Mouse (Mus musculus) layer of hippocampus, adult 11-12 months (tissue): ENCODE data around the gene Spaca4.

ENCODE experiments used
- DNase-seq: peaks from one replicate; pipeline ENCODE4 v3.0.0; 2022; ENCODE audit warnings: low spot score

The Spaca4 gene

DNA sequence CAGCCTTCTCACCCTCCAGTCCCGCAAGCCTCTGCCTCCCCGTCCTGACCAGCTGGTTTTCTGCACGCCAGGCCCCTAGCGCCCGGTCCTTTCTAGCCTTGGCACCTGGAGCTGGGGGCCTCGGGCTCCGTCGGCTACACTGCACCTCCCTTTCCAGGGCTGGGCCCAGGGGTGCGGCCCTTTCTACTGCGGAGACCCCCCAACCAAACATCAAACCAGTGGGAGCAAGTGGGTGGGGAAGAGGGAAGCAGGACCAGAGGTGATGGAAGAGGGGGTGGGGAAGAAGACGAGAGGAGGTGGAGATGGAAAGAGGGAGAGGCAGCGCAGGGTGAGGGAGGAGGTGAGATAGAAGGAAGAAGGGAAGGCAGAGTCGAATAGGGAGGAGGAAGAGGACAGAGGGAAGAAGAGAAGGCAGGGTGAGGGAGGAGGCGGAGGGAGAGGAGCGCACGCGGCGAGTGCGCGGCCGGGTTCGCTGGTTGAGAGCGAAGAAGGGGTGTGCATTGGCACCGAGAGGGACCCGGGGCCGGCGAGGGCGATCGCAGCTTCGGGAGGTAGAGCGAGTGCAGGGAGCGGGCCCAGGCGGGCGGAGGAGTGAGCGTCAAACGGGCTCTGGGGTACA is 26.0 kb downstream of the Spaca4 start, which contains the start of gene Car11:
TSS of gene Car11 (plus strand) at position 321 of the 619 bp plus-strand sequence.
- no peak for DNase-seq

DNA sequence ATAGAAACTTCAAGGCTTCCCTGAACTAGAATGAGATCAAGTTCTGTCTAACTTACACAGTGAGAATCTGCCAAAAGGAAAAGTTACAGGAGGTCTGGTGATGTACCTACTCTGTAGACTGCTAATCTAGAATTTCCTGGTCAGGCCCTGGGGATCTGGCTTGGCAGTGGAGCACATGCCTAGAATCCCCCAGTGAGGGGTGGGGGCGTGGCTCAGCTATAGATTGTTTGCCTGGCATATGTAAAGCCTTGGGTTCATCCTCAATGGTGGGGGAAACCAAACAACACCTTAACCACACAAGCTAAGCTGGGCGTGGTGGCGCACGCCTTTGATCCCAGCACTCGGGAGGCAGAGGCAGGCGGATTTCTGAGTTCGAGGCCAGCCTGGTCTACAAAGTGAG is 27.7 kb downstream of the Spaca4 start:
- DNase-seq = no peak

DNA sequence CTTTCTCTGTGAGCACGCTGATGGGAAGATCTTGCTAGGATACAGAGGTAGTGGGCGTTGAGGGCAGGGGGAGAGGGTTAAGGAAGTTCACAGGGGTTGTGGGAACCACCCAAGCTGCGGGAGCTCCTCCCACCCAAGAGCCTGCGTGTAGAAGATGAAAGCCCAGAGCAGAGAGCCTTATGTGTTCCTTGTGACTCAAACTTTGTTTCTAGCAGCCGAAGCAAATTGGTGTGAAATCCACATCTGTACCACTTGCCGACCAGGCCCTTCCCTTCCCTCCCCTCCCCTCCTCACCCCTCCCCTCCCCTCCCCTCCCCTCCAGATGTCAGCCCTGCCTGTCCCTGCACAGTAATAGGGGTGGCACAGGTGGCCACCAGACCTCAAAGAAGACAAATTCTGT is 30.5 kb downstream of the Spaca4 start:
- no peak for DNase-seq

DNA sequence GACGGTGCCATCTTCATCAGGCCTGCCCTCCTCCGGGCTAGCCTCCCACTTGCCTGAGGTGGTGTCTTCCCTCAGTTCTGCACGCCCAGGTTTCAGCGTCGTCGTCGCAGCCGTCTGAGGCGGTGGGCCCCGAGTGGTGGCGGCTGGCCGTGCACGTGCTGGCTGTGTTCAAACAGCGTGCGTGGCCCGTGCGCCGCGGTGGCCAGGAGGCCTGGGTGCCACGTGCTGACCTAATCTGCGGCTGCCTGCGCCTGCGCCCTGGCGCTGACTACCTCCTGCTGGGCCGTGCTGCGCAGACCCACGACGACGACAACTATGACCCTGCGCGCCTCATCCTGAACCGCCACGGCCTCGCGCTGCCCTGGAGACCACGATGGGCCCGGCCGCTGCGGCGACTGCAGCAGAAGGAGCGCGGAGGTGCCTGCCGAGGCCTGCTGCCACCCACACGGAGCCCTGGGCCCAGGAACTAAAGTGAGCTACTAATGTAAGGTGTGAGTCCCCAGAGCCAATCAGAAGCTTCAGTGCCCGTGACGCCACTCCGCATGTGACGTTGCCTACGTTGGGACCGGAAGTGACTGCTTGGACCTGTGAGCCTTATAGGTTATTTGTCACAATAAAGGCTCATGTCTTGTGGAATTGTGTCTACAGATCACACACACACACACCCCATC is 31.6 kb downstream of the Spaca4 start, which contains the start of gene Sec1:
TSS of gene Sec1 (minus strand) at position 482 of the 671 bp plus-strand sequence.
- no peak for DNase-seq

DNA sequence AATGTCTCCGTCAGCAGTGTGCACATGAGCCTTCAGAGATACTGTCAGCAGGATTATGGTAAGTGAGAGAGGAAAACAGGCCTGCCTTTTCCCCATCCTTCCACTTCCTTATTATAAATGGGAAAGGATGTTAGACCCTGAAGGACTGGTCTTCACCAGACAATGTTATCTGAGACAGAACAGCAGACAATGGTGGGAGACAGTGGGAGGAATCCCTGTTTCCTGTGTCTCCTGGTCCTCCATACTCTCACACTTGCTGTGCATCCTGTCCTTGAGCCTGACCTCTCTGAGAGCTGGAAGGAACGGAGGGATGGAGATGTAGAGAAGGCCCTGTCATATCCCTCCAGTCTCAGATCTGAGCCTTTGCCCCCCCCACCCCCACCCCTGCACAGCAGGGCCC is 33.2 kb downstream of the Spaca4 start:
- no peak for DNase-seq

DNA sequence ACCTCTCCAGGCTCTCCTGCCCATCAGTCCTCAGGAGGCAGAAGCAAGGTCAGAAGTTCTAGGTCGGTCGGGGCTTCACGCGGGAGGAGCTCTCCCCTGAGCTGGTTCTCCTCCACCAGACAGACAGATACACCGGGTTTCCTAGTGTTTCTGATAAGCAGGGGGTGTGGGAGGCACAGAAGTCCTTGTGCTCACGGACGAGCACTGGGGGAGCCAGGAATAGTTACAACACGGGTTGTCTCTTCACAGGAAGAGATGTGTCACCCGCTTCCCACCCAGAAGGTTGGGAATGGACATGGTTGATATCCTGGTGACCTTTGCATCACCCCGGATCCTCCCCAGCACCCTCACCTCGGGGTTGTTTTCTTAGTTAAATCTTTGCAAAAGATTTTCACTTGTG is 35.8 kb downstream of the Spaca4 start:
- no peak for DNase-seq

DNA sequence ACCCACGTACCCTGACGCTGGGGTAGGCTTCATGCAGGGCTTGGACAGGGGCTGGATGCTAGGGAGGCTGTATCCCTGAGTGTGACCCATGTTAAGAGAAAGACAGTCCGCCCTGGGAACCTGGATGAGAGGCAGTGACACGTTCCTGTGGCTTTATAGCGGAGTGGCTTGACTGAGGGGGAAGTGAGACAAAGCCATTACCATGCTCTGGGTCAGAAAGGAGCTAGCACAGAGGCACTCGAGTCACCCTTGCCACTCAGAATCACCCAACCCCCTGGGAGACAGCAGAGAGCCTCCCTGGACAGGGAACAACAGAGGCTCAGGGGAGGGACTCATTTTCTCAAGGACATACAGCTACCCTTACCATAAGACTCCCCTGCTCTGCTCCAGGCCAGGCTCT is 36.5 kb downstream of the Spaca4 start:
- DNase-seq = no peak

DNA sequence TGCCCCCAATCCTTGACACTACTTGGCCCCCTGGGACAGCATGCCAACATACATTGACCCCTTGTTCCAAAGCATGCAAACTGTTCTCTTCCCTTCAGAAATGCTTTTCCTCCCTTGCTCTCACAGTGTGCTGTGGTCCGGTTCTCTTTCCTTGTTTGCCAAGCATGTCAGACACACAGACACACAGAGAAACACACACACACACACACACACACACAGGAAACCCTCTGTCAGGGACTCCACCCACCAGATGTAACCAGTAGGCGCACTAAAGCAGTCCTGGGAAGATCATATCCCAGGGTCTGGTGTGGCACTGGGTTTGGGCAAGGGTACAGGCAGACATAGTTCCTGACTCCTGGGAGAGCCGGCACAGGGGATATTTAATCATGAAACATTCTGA is 38.8 kb downstream of the Spaca4 start:
- no peak for DNase-seq

DNA sequence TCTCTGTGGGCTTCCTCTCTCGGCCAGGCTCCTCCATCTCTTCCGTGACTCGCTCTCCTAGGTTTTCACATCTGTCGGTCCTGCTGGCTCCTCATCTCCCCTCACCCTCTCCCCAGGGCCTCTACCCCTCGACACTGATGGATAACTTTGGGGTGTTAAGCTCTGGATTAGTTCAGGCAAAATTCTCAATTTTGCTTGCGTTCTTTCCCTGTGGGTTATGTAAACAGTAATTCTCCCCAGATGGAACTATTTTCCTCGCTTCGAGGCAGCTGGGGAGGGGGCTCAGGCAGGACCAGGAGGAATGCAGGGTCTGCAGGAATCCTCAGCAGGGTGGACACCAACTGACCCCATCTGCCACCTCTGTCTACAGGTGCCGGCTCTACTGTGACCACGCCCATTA is 39.8 kb downstream of the Spaca4 start:
- no peak for DNase-seq

DNA sequence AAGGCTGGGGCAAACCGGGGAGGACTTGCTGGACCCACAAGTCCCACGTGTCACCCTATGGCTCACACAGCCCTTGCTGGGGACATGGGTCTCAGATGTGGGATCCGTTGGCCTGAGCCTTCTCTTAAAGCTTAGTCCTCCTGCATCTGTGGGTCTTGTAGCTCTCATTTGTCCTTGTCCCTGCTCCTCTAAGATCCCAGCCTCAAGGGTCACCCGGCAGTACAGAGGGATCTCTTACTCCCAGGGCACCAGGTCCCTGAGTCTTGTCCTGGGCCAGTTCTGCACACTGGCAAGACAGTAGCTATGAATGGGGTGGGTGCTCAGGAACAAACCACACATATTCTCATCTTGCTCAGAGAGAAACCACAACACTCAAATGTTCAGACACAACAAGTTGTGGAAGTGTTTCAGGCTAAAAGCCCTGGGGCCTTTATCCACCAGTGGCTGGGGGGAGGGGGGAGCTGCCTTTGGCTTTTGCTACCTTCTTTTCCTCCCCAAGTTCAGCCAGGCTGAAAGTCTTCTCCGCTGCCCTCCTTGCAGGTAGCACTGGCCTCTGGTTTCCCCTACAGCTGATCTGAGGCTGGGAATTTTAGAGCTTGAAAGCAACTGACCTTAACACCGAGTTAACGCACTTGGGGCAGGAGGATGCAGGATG is 42.1 kb downstream of the Spaca4 start, which contains the start of gene Ntn5:
TSS of gene Ntn5 (plus strand) at position 627 of the 655 bp plus-strand sequence.
- DNase-seq = no peak

DNA sequence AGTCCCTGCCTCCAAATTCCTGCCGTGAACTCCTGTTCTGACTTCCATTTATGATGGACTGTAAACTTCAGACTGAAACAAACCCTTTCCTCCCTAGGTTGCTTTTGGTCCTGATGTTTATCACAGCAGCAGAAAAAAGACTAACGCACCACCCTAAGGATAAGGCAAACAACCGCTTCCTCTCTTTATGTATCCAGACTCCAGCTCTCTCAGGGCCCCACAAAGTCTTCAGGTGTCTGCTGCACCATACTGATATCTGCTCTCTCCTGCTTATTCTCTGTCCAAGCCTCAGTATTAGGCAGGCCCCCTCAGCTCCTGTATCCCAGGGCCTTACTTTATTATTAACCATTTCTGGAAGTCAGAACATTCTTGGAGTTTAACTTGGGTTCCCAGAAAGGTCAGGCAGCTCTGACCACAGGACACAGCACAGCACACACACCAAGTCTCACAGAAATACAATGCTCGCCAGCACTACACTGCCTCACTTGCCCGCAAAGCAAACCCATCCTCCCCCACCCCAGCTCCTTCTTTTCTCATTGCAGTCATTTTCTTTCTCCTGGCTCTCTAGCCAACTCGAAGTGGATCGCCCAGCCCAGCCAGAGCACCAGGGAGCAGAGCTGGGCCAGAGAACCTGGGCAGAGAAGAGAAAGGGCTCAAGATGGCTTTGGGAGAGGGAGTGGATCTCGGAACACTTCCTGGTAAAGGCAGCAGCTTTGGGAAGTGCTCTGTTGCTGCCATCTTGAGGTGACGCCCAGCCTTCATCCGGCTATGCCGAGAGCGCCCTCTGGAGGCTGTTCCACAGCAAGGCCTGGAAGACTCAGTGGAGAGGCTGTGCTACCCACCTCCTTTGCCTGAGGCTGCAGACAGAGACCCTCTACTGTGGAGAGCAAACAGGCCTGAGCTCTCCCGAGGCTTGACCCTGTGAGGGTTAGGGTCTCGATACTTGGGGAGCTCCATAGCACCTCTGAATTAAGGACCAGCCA is 43.2 kb downstream of the Spaca4 start:
- peak; percentile 89 for DNase-seq

DNA sequence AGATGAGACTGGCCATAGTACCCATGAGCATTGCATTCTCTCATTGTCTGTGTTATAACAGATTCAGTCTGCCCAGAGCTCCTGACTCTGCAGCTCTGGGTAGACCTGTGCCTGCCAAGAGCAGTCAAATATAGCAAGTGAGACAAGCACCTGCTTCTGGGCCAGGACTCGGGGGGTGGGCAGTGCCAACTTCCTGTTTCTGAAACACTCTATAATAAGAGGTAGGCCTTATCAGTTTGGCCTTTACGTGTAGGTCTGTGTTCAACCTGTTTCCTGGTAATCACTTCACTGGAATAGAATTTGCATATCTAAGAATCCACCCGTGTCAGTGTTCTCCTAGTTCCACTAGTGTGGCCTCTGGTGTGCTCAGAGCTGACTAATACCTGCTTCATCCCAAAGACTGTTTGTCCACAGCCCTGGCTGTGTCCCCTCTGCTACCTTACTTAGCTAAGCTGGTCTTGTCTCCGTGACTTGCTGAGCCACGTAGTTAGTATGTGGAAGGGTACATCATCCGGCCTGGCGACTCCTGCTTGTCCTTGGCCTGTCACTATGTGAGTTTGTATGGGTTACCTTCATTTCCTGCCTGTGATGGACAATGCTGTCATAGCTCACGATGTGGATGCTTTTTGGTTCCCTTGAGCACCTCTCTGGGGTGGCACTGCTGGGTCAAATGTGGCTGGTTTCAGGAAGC is 44.4 kb downstream of the Spaca4 start:
- DNase-seq = no peak

DNA sequence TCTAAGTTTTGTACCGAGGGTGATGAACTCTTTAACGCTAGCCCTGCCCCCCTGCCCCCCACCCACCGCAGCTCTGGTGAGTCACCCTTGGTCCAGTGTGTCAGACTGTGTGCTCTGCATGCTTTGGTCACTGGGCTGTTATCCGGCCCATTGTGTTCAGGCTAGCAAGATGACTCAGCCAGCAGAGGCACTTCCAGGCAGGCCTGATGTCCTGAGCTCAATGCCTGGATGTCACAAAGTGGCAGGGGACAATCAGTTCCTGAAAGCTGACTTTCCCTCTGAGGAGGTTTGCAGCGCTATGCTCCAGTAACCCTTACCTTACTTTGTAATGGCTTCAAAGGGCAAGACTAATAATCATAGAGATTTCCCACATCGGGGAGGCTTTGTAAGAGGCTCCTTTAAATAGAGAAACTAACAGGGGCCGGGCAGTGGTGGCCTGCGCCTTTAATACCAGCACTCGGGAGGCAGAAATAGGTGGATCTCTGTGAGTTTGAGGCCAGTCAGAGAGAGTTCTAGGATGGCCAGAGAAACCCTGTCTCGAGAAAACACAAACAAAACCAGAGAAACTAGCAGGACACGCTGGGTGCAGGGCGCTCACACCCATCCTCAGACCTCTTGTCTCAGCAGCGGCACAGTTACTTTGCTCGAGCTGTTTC is 45.5 kb downstream of the Spaca4 start:
- DNase-seq = no peak

DNA sequence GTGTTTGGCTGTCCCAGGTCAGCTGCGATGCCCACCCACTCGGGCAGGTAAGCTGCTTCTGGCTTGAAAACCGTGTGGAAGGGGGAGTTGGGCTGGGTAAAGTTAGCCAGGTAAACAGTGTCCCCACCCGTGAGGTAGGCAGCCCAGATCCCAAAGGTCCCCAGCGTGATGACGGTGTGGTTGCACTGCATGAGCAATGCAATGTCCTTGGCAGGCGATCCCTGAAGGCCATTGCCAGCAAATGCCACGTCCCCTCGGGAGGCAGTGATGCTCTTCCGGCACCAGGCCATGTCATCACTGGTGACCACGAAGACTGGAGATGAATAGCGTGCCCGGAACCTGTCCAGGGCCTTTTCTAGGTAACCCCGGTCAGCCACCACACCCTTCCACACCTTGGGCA is 47.1 kb downstream of the Spaca4 start:
- DNase-seq = no peak

DNA sequence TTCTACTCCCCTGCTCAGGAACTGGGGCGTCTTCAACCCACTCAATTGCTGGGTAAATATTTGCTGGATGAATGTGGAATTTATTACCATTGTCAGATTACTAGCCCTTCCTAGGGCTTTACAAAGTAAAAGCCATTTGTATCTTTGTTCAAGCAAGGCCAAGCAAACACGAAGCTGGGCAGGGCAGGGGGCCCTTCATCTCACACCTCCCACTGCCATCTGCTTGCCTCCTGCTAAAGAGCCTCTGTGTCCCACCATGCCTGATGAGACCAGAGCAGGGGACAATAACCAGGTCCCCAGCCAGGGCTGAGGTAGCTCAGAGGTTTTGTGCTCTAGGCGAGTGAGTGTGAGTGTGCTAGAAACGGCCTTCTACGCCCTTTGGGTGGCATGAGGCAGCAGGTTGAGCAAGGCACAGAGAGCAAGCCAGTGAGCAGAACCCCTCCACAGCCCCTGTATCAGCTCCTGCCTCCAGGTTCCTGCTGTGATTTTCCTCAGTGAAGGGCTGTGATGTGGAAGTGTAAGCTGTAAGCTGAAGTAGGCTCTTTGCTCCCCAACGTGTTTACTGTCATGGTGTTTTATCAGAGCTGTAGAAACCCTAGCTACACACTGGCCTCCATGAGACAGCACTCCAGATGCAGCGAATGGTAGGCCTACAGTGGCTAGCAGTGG is 47.9 kb downstream of the Spaca4 start:
- DNase-seq = no peak
